Mouse (Mus musculus) spleen, postnatal 10 days (tissue): ENCODE results near the gene Thtpa.

Source experiments
- DNase-seq, 2 experiments: peaks; one replicate each; pipeline ENCODE4 v3.0.0; 2021 to 2022; ENCODE audit warnings: low spot score in 2 of 2

The Thtpa gene

GRCm38 (mm10) chr14:55077481-55078365, 16.9 kb upstream of the Thtpa start:
- no peak for DNase-seq

GRCm38 (mm10) chr14:55078366-55078989, 16.1 kb upstream of the Thtpa start:
- no peak for DNase-seq

GRCm38 (mm10) chr14:55079214-55079970, 15.2 kb upstream of the Thtpa start:
- DNase-seq, result peak; percentile 65 to 86

- no peak for DNase-seq
Observed at GRCm38 (mm10) chr14:55081105-55081504, 13.5 kb upstream of the Thtpa start.

- no peak for DNase-seq
Observed at GRCm38 (mm10) chr14:55083481-55083880, 11.1 kb upstream of the Thtpa start.

GRCm38 (mm10) chr14:55085324-55086008, 9.1 kb upstream of the Thtpa start:
- no peak for DNase-seq

GRCm38 (mm10) chr14:55086009-55086514, 8.5 kb upstream of the Thtpa start:
- no peak for DNase-seq

GRCm38 (mm10) chr14:55089199-55089947, 5.2 kb upstream of the Thtpa start:
- DNase-seq, result no peak

- DNase-seq, result peak; percentile 39 to 42
Observed at GRCm38 (mm10) chr14:55091209-55091865, 3.2 kb upstream of the Thtpa start.

- DNase-seq, result peak; percentile 88 to 96
Observed at GRCm38 (mm10) chr14:55092011-55092577, 2.5 kb upstream of the Thtpa start, which contains the start of gene Zfhx2. TSS of gene Zfhx2 (minus strand) at chr14:55092324.

- DNase-seq, result no peak
Observed at GRCm38 (mm10) chr14:55093927-55094326, 657 bp upstream of the Thtpa start.

GRCm38 (mm10) chr14:55095263-55095662, 679 bp downstream of the Thtpa start:
- no peak for DNase-seq

GRCm38 (mm10) chr14:55095671-55096070, 1.1 kb downstream of the Thtpa start:
- no peak for DNase-seq

GRCm38 (mm10) chr14:55096573-55097087, 2.0 kb downstream of the Thtpa start:
- no peak for DNase-seq

- no peak for DNase-seq
Observed at GRCm38 (mm10) chr14:55097646-55098045, 3.1 kb downstream of the Thtpa start.

GRCm38 (mm10) chr14:55098067-55098466, 3.5 kb downstream of the Thtpa start:
- DNase-seq, result peak in 1 of 2 experiments; percentile 63

GRCm38 (mm10) chr14:55101592-55101991, 7.0 kb downstream of the Thtpa start:
- DNase-seq, result peak in 1 of 2 experiments; percentile 65

- DNase-seq, result no peak
Observed at GRCm38 (mm10) chr14:55102253-55102785, 7.7 kb downstream of the Thtpa start.

- DNase-seq, result no peak
Observed at GRCm38 (mm10) chr14:55104365-55104764, 9.8 kb downstream of the Thtpa start.
